Mouse (Mus musculus) large intestine, adult 2 months (tissue): ENCODE measurements around the gene Zfp97. TPM values are rescaled to one million over a fixed set of nuclear protein-coding genes. Genes with fewer than 3 reads are reported as not detected.
"Not testable (repeated sequence)": the region's sequence is repeated elsewhere in the genome, so short reads cannot be mapped to it uniquely, and the experiment has no call there.

Experiments used
- DNase-seq: peaks from one replicate; pipeline ENCODE4 v3.0.0-alpha.2; 2012; ENCODE audit warnings: low read depth, low spot score
- WGBS: fragments of 180-500 bp; shearing (Covaris S2); methylation state at CpG from one replicate; pipeline ENCODE4 v1.1.7; 2018; 5-methylcytosine and 5-hydroxymethylcytosine counted together
- polyA plus RNA-seq: library from polyadenylated mRNA; depleted of rRNA; stranded (reverse); fragments of >200 nt; gene quantifications from 2 replicates; pipeline ENCODE4 v1.2.3, GENCODE M21; 2012; rRNA removed

Zfp97 gene
- polyA plus RNA-seq = 0.46 and 1.0 TPM in 2 replicates

GRCm38 (mm10) chr17:17120830-17121502, at the start of gene Zfp97:
Gene Zfp97, plus strand, starts transcription at chr17:17121415.
- no CpG with 5 or more reads among the region's 8 CpGs for WGBS
- DNase-seq = not testable (repeated sequence)

- DNase-seq = not testable (repeated sequence)
- WGBS = no CpG with 5 or more reads among the region's 8 CpGs
Measured at GRCm38 (mm10) chr17:17178757-17179413, 57.7 kb downstream of the Zfp97 start.

- not testable (repeated sequence) for DNase-seq
Measured at GRCm38 (mm10) chr17:17194761-17195160, 73.5 kb downstream of the Zfp97 start.

GRCm38 (mm10) chr17:17195178-17195577, 74.0 kb downstream of the Zfp97 start:
- no peak for DNase-seq

DNA sequence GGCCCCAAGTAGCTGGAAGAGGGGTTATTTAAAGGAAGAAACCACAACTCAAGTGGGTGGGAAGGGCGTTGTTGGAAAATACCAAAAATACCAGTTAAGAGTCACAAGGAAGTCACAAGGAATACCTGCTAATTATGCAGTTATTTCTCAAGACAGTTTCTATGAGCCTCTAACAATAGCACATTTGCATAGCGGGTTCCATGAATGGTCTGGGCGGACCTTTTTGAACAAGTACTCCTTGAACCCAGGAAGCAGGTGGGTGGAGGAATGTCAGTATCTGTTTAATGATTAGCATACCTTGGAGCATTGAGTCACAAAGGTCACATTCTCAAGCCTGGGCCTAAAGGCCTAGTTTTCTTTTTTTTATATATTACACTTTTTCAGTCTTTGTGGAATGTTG, 74.9 kb downstream of the Zfp97 start:
- over 99% methylated on average over 3 of the region's 3 CpGs for WGBS
- DNase-seq = not testable (repeated sequence)

Other genes with a start within 250 kb of the Zfp97 start
- 0.21 and 0.40 TPM in 2 replicates for gene Zfp960, start 57.3 kb upstream of the Zfp97 start, polyA plus RNA-seq